Mouse (Mus musculus) kidney, postnatal 0 days (tissue): ENCODE measurements at regions not wholly inside any gene's neighbourhood (a gene's known extent, or its start where the extent isn't known, plus 50 kb on each side); places are given as distances from the start of the nearest gene placed in this dataset.
"Not testable (repeated sequence)": the region's sequence is repeated elsewhere in the genome, so short reads cannot be mapped to it uniquely, and the experiment has no call there.

Experiments used
- ATAC-seq: fragments of 200-750 bp; cut with Nextera tagmentation; replicated peaks from 2 replicates; pipeline ENCODE4 v1.8.0; 2017; ENCODE audit warnings: low read depth, moderate number of reproducible peaks, moderate TSS enrichment, moderate library complexity; ENCODE audit not compliant: low FRiP score
- DNase-seq: peaks from one replicate; pipeline ENCODE4 v3.0.0-alpha.2; 2016; ENCODE audit warnings: low spot score
- H3K27ac ChIP-seq: fragments of 300-500 bp; sonication (generic); 2 replicates; pipeline ENCODE4 v1.5.1; 2014; ENCODE audit warnings: mild to moderate bottlenecking
- H3K27me3 ChIP-seq: fragments of 300-500 bp; sonication (generic); 2 replicates; pipeline ENCODE4 v1.6.1; 2014; ENCODE audit warnings: low read length, mixed read lengths; ENCODE audit not compliant: insufficient read depth
- H3K36me3 ChIP-seq: fragments of 300-500 bp; sonication (generic); 2 replicates; pipeline ENCODE4 v1.6.1; 2014; ENCODE audit warnings: low read length, mixed read lengths; ENCODE audit not compliant: insufficient read depth
- H3K4me1 ChIP-seq: fragments of 300-500 bp; sonication (generic); replicated peaks from 2 replicates; pipeline ENCODE4 v1.6.1; 2014; ENCODE audit warnings: antibody characterized with exemption, low read length, mixed read lengths; ENCODE audit not compliant: insufficient read depth
- H3K4me2 ChIP-seq: fragments of 300-500 bp; sonication (generic); 2 replicates; pipeline ENCODE4 v1.6.1; 2014; ENCODE audit warnings: mild to moderate bottlenecking, low read length, moderate library complexity, mixed read lengths
- H3K4me3 ChIP-seq: fragments of 300-500 bp; sonication (generic); replicated peaks from 2 replicates; pipeline ENCODE4 v1.5.1; 2014; ENCODE audit warnings: low read depth, low read length
- H3K9ac ChIP-seq: fragments of 300-500 bp; sonication (generic); 2 replicates; pipeline ENCODE4 v1.6.1; 2014; ENCODE audit warnings: low read depth, low read length
- H3K9me3 ChIP-seq: fragments of 300-500 bp; sonication (generic); replicated peaks from 2 replicates; pipeline ENCODE4 v1.6.1; 2016; ENCODE audit warnings: low read length, inconsistent platforms, mixed read lengths
- CTCF ChIP-seq: IDR thresholded peaks from 2 replicates; pipeline ENCODE4 v1.5.1; 2016; ENCODE audit warnings: antibody characterized with exemption, low read depth, mild to moderate bottlenecking, moderate library complexity
- WGBS: fragments of 180-500 bp; shearing (Covaris S2); extraction: QIAGEN DNeasy Blood & Tissue Kit; methylation state at CpG from one replicate; pipeline ENCODE4 v1.1.7; 2014; 5-methylcytosine and 5-hydroxymethylcytosine counted together

DNA sequence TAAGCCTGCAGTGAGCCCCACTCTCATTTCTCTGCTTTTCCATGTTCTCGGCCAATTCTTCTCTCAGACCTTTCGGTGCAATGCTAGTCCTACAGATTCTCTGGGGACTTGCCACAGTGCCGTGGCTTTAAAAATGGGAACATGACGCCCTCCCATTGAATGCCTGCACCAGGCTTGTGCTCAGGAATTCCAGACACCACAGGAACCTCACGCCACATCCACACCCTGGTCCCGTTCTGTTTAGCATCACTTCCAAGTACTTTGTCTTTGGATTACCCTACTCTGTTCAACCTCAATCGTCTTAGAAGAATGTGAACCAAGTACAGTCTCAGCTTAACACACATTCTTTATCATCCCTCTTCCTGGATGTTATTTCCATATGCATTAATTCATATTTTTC, 66.5 kb downstream of the Nabp1 start:
- Histone ChIP-seq H3K4me2 (no peak overlapping the region), H3K4me3 (no peak overlapping the region), H3K27ac (no peak overlapping the region), H3K27me3 (no peaks in the 10 kb centered on the region), H3K4me1 (no peaks in the 10 kb centered on the region), H3K9me3 (no peaks in the 10 kb centered on the region), H3K9ac (no peak overlapping the region), H3K36me3 (no peaks in the 10 kb centered on the region)
- ATAC-seq (no peak), DNase-seq (no peak)
- no peak for TF ChIP-seq CTCF
- WGBS: 88% methylated on average over 7 of the region's 7 CpGs

DNA sequence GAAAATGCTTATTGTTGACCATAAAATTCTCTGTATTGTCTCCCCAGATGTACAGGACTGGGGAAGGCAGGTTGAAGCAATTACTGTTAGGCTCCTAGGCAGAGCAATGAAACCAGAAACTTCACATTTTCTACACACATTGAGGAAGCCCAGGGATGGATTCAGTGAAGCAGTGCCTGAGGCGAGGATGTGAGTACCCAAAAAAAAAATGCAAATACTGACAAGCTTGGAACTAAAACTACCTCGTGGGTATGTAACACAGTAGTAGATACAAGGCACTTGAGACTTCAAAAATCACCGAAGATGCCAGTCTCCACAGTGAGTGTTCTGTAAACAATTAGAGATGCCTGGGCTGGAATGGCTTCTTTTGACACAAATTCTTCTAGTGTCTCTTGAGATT, 74.6 kb downstream of the Nabp1 start:
- no peaks in the 10 kb centered on the region for H3K36me3 ChIP-seq
- ATAC-seq: no peak
- no peaks in the 10 kb centered on the region for H3K4me1 ChIP-seq
- WGBS: 68% methylated on average over 3 of the region's 3 CpGs
- H3K4me3 ChIP-seq: no peak overlapping the region
- no peak overlapping the region for H3K9ac ChIP-seq
- no peak overlapping the region for H3K4me2 ChIP-seq
- no peak for TF ChIP-seq CTCF
- no peaks in the 10 kb centered on the region for H3K9me3 ChIP-seq
- H3K27me3 ChIP-seq: no peaks in the 10 kb centered on the region
- H3K27ac ChIP-seq: no peak overlapping the region
- DNase-seq: no peak

DNA sequence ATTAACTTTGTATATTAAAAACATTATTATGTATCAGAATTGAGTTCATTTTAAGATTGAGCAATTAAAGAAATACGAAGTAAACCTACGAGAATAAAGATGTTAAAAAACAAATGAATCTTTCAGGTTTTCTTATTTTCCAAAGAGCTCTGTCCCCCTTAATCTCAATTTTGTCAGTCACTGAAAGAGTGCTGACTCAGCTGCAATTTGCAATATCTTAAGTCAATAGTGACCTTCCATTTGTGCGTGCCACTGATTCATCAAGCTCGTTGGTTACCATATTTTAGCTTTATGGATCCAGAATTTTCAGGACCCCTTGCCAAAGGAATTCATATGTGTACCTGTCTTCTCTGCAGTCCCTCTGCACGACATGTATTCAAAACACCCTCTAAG, 75.7 kb downstream of the Nabp1 start:
- no peak overlapping the region for H3K4me3 ChIP-seq
- no peaks in the 10 kb centered on the region for H3K9me3 ChIP-seq
- no peak for TF ChIP-seq CTCF
- no peaks in the 10 kb centered on the region for H3K27me3 ChIP-seq
- H3K36me3 ChIP-seq: no peaks in the 10 kb centered on the region
- 92% methylated on average over 5 of the region's 5 CpGs for WGBS
- ATAC-seq: no peak
- no peaks in the 10 kb centered on the region for H3K4me1 ChIP-seq
- no peak overlapping the region for H3K27ac ChIP-seq
- no peak overlapping the region for H3K4me2 ChIP-seq
- no peak overlapping the region for H3K9ac ChIP-seq
- no peak for DNase-seq

DNA sequence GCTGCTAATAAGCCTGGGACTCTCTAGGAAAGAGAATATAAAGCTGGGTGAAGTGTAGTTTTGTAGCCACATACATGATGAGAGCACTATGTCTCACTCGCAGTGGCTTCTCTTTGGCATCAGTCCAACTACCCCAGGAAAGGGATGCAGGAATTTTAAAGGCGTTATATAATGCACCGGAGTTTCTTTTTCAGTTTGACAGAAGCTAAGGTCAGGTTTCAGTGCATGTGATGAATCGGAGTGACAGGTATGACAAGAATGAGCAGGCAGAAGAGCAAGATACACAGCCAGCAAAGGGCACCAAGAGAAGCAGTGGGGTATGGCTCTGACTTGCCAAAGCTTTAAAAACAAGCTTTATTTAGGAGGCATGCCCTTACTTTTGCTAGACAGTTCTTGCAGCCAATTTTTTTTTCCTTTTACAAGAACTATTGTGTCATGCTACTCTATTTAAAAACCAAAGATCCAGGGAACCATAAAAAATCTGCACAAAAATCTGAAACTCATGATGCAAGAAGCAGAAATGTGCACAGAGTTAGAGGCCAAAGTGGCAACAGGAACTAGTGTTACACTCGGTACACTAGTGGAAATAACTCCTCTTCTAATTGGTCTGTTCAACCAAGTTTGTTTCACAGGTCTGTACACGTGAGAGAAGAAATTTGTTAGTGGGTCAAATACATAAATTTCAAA, 76.2 kb downstream of the Nabp1 start:
- no peak overlapping the region for H3K4me3 ChIP-seq
- no peaks in the 10 kb centered on the region for H3K36me3 ChIP-seq
- H3K9ac ChIP-seq: no peak overlapping the region
- H3K4me2 ChIP-seq: no peak overlapping the region
- no peaks in the 10 kb centered on the region for H3K4me1 ChIP-seq
- no peak for DNase-seq
- ATAC-seq: no peak
- H3K9me3 ChIP-seq: no peaks in the 10 kb centered on the region
- WGBS: 63% methylated on average over 6 of the region's 6 CpGs
- no peak overlapping the region for H3K27ac ChIP-seq
- H3K27me3 ChIP-seq: no peaks in the 10 kb centered on the region
- no peak for TF ChIP-seq CTCF

DNA sequence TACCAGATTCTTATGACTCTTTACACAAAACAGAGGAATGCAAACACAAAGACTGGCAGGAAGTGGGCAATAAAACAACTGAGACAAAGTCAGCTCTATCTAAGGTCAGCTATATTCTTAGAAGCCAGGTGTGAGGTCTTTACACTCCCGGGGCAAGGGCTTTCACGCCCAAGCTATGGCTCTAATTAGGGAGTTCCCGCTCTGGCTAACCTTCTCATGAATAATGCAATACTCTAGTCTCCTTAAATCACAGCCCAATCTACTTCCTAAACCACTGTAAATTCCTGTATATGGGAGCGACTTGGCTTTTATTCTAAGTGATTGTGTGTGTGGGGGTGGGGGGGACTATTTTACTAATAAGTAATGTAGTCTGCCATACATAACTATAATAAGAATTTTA, 77.7 kb downstream of the Nabp1 start:
- not testable (repeated sequence) for ATAC-seq

DNA sequence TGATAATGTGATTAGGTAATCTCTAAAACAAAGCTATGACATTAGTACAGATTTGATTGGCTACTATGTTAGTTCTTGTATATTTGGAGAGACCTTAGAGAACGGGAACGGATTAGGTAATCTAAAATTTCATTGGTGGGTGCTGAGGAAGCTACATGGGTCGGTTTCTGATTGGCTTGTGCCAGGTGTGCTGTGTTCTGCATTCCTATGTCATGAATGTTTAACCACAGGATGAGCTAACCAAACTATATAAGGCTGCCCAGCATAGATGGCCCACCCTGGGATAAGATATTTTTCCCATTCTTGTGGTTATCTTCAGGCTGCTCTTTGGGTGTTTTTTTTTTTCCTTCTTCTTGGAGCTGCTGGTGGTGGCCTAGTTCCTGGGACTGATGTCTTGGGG, 91.4 kb downstream of the Nabp1 start:
- Histone ChIP-seq H3K9ac (no peak overlapping the region), H3K4me2 (no peak overlapping the region), H3K9me3 (no peaks in the 10 kb centered on the region), H3K27me3 (no peaks in the 10 kb centered on the region), H3K4me1 (no peaks in the 10 kb centered on the region), H3K4me3 (no peak overlapping the region), H3K36me3 (no peaks in the 10 kb centered on the region), H3K27ac (no peak overlapping the region)
- TF ChIP-seq CTCF: no peak
- WGBS: 92% methylated on average over 3 of the region's 3 CpGs
- DNase-seq: no peak
- no peak for ATAC-seq

More for the DNA sequence above, 77.7 kb downstream of the Nabp1 start:
- H3K27me3 ChIP-seq, DNase-seq, H3K9ac ChIP-seq, H3K9me3 ChIP-seq, H3K36me3 ChIP-seq, H3K27ac ChIP-seq, H3K4me2 ChIP-seq, H3K4me1 ChIP-seq, H3K4me3 ChIP-seq: not testable (repeated sequence)
- WGBS: 68% methylated on average over 4 of the region's 4 CpGs

DNA sequence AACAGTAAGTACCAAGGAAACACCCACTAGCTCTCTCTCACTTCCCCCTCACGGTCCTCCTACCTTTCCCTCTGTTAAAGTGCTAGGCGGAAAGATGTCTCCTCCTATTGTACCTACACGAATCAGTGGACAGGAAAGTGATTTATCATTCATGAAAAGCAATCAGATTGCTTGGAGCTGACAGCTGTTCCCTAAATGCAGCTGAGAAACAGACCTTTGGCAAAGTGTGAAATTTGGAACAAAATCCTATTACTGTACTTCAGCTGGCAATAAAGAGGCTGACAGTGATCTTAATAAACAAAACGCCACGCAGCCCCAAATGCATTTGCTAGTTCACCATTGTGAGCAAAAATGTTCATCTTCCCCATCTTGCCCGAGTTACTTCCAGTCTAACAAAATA, 94.2 kb downstream of the Nabp1 start:
- Histone ChIP-seq H3K9me3 (no peaks in the 10 kb centered on the region), H3K36me3 (no peaks in the 10 kb centered on the region), H3K4me3 (no peak overlapping the region), H3K4me1 (no peaks in the 10 kb centered on the region), H3K4me2 (no peak overlapping the region), H3K27ac (no peak overlapping the region), H3K27me3 (no peaks in the 10 kb centered on the region), H3K9ac (no peak overlapping the region)
- TF ChIP-seq CTCF: no peak
- ATAC-seq (no peak), DNase-seq (no peak)
- WGBS: 73% methylated on average over 6 of the region's 6 CpGs
